Mouse (Mus musculus) kidney, embryonic 15.5 days (tissue): ENCODE measurements at regions not wholly inside any gene's neighbourhood (a gene's known extent, or its start where the extent isn't known, plus 50 kb on each side); places are given as distances from the start of the nearest gene placed in this dataset.

Experiments
- ATAC-seq: fragments of 200-750 bp; cut with Nextera tagmentation; replicated peaks from 2 replicates; pipeline ENCODE4 v1.8.0; 2017; ENCODE audit warnings: moderate TSS enrichment; ENCODE audit not compliant: low FRiP score
- H3K27ac ChIP-seq: fragments of 300-500 bp; sonication (generic); 2 replicates; pipeline ENCODE4 v1.5.1; 2015; ENCODE audit warnings: mild to moderate bottlenecking, inconsistent platforms
- H3K27me3 ChIP-seq: fragments of 300-500 bp; sonication (generic); 2 replicates; pipeline ENCODE4 v1.6.1; 2015; ENCODE audit warnings: inconsistent platforms
- H3K36me3 ChIP-seq: fragments of 300-500 bp; sonication (generic); 2 replicates; pipeline ENCODE4 v1.6.1; 2015; ENCODE audit warnings: inconsistent platforms
- H3K4me1 ChIP-seq: fragments of 300-500 bp; sonication (generic); 2 replicates; pipeline ENCODE4 v1.6.1; 2015; ENCODE audit warnings: inconsistent platforms
- H3K4me2 ChIP-seq: fragments of 300-500 bp; sonication (generic); 2 replicates; pipeline ENCODE4 v1.6.1; 2015; ENCODE audit warnings: moderate library complexity, mild to moderate bottlenecking, inconsistent platforms
- H3K4me3 ChIP-seq: fragments of 300-500 bp; sonication (generic); replicated peaks from 2 replicates; pipeline ENCODE4 v1.5.1; 2015; ENCODE audit warnings: mild to moderate bottlenecking, inconsistent platforms
- H3K9ac ChIP-seq: fragments of 300-500 bp; sonication (generic); 2 replicates; pipeline ENCODE4 v1.6.1; 2015; ENCODE audit warnings: mild to moderate bottlenecking, inconsistent platforms
- H3K9me3 ChIP-seq: fragments of 300-500 bp; sonication (generic); replicated peaks from 2 replicates; pipeline ENCODE4 v1.6.1; 2016; ENCODE audit warnings: inconsistent platforms
- WGBS: fragments of 180-500 bp; shearing (Covaris S2); methylation state at CpG from one replicate; pipeline ENCODE4 v1.1.7; 2015; ENCODE audit warnings: mixed read lengths; 5-methylcytosine and 5-hydroxymethylcytosine counted together

- WGBS: 59% methylated on average over 1 of the region's 1 CpGs
- H3K27ac ChIP-seq: no peak overlapping the region
Observed at GRCm38 (mm10) chrX:19168111-19168510, 313.0 kb downstream of the Tex13c3 start.

GRCm38 (mm10) chrX:19167121-19167853, 313.8 kb downstream of the Tex13c3 start:
- Histone ChIP-seq H3K27me3 (no peaks in the 10 kb centered on the region), H3K36me3 (no peaks in the 10 kb centered on the region), H3K4me1 (no peaks in the 10 kb centered on the region), H3K27ac (peak overlapping the region; percentile 71; the same call in 1 of the 2 replicates), H3K4me2 (peak overlapping the region; percentile 43), H3K4me3 (peak overlapping the region; percentile 32), H3K9ac (no peak overlapping the region), H3K9me3 (no peaks in the 10 kb centered on the region)
- 43% methylated on average over 12 of the region's 12 CpGs for WGBS
- ATAC-seq: peak; percentile 88

More at GRCm38 (mm10) chrX:19168111-19168510, 313.0 kb downstream of the Tex13c3 start:
- Histone ChIP-seq H3K27me3 (no peaks in the 10 kb centered on the region), H3K9ac (no peak overlapping the region), H3K4me1 (no peaks in the 10 kb centered on the region), H3K36me3 (no peaks in the 10 kb centered on the region), H3K4me3 (no peak overlapping the region), H3K4me2 (no peak overlapping the region), H3K9me3 (no peaks in the 10 kb centered on the region)
- no peak for ATAC-seq

- H3K4me3 ChIP-seq: peak overlapping the region; percentile 32
Observed at GRCm38 (mm10) chrX:19165891-19166644, 315.1 kb downstream of the Tex13c3 start.

GRCm38 (mm10) chrX:19164151-19164550, 317.0 kb downstream of the Tex13c3 start:
- 84% methylated on average over 5 of the region's 5 CpGs for WGBS
- no peaks in the 10 kb centered on the region for H3K9me3 ChIP-seq
- H3K4me2 ChIP-seq: no peak overlapping the region
- H3K36me3 ChIP-seq: no peaks in the 10 kb centered on the region
- H3K9ac ChIP-seq: no peak overlapping the region
- ATAC-seq: no peak
- no peaks in the 10 kb centered on the region for H3K27me3 ChIP-seq
- H3K4me3 ChIP-seq: no peak overlapping the region
- no peak overlapping the region for H3K27ac ChIP-seq
- no peaks in the 10 kb centered on the region for H3K4me1 ChIP-seq

More at GRCm38 (mm10) chrX:19165891-19166644, 315.1 kb downstream of the Tex13c3 start:
- 70% methylated on average over 5 of the region's 5 CpGs for WGBS
- H3K4me2 ChIP-seq: peak overlapping the region; percentile 43
- H3K36me3 ChIP-seq: no peaks in the 10 kb centered on the region
- no peaks in the 10 kb centered on the region for H3K9me3 ChIP-seq
- no peak overlapping the region for H3K9ac ChIP-seq
- no peak overlapping the region for H3K27ac ChIP-seq
- H3K4me1 ChIP-seq: no peaks in the 10 kb centered on the region
- no peak for ATAC-seq
- H3K27me3 ChIP-seq: no peaks in the 10 kb centered on the region

GRCm38 (mm10) chrX:19162958-19163357, 318.2 kb downstream of the Tex13c3 start:
- no peak overlapping the region for H3K4me2 ChIP-seq
- no peak for ATAC-seq
- 56% methylated on average over 1 of the region's 1 CpGs for WGBS
- no peak overlapping the region for H3K27ac ChIP-seq
- no peaks in the 10 kb centered on the region for H3K4me1 ChIP-seq
- H3K4me3 ChIP-seq: no peak overlapping the region
- no peaks in the 10 kb centered on the region for H3K9me3 ChIP-seq
- H3K36me3 ChIP-seq: no peaks in the 10 kb centered on the region
- no peaks in the 10 kb centered on the region for H3K27me3 ChIP-seq
- H3K9ac ChIP-seq: no peak overlapping the region

- H3K27me3 ChIP-seq: no peaks in the 10 kb centered on the region
- H3K4me3 ChIP-seq: no peak overlapping the region
- ATAC-seq: no peak
- no peaks in the 10 kb centered on the region for H3K9me3 ChIP-seq
- H3K36me3 ChIP-seq: no peaks in the 10 kb centered on the region
- H3K4me1 ChIP-seq: no peaks in the 10 kb centered on the region
- H3K27ac ChIP-seq: no peak overlapping the region
- H3K9ac ChIP-seq: no peak overlapping the region
- H3K4me2 ChIP-seq: no peak overlapping the region
Observed at GRCm38 (mm10) chrX:19162351-19162750, 318.8 kb downstream of the Tex13c3 start.

GRCm38 (mm10) chrX:19160275-19160930, 320.7 kb downstream of the Tex13c3 start:
- Histone ChIP-seq H3K9ac (no peak overlapping the region), H3K4me1 (no peaks in the 10 kb centered on the region), H3K4me3 (no peak overlapping the region), H3K9me3 (no peaks in the 10 kb centered on the region), H3K27ac (no peak overlapping the region), H3K27me3 (no peaks in the 10 kb centered on the region), H3K4me2 (no peak overlapping the region), H3K36me3 (no peaks in the 10 kb centered on the region)
- ATAC-seq: no peak
- WGBS: 78% methylated on average over 3 of the region's 3 CpGs

GRCm38 (mm10) chrX:19157464-19158203, 323.5 kb downstream of the Tex13c3 start:
- Histone ChIP-seq H3K36me3 (no peaks in the 10 kb centered on the region), H3K4me3 (no peak overlapping the region), H3K4me2 (no peak overlapping the region), H3K27ac (no peak overlapping the region), H3K9me3 (no peaks in the 10 kb centered on the region), H3K9ac (no peak overlapping the region), H3K27me3 (no peaks in the 10 kb centered on the region), H3K4me1 (no peaks in the 10 kb centered on the region)
- 81% methylated on average over 6 of the region's 6 CpGs for WGBS
- ATAC-seq: no peak

GRCm38 (mm10) chrX:19153619-19154018, 327.5 kb downstream of the Tex13c3 start:
- Histone ChIP-seq H3K4me3 (no peak overlapping the region), H3K9me3 (no peaks in the 10 kb centered on the region), H3K4me1 (no peaks in the 10 kb centered on the region), H3K27me3 (no peaks in the 10 kb centered on the region), H3K36me3 (no peaks in the 10 kb centered on the region), H3K27ac (no peak overlapping the region), H3K4me2 (no peak overlapping the region), H3K9ac (no peak overlapping the region)
- WGBS: 91% methylated on average over 2 of the region's 2 CpGs
- ATAC-seq: no peak

- WGBS: 85% methylated on average over 1 of the region's 1 CpGs
- Histone ChIP-seq H3K27me3 (no peaks in the 10 kb centered on the region), H3K27ac (no peak overlapping the region), H3K36me3 (no peaks in the 10 kb centered on the region), H3K4me1 (no peaks in the 10 kb centered on the region), H3K4me2 (no peak overlapping the region), H3K4me3 (no peak overlapping the region), H3K9ac (no peak overlapping the region), H3K9me3 (no peaks in the 10 kb centered on the region)
- no peak for ATAC-seq
Observed at GRCm38 (mm10) chrX:19152170-19152861, 328.8 kb downstream of the Tex13c3 start.

- H3K4me2 ChIP-seq: no peak overlapping the region
- no peak overlapping the region for H3K4me3 ChIP-seq
- no peaks in the 10 kb centered on the region for H3K36me3 ChIP-seq
- H3K27ac ChIP-seq: no peak overlapping the region
- no peaks in the 10 kb centered on the region for H3K4me1 ChIP-seq
- H3K9ac ChIP-seq: no peak overlapping the region
- WGBS: 90% methylated on average over 3 of the region's 3 CpGs
- ATAC-seq: no peak
- H3K9me3 ChIP-seq: no peaks in the 10 kb centered on the region
- H3K27me3 ChIP-seq: no peaks in the 10 kb centered on the region
Observed at GRCm38 (mm10) chrX:19150606-19151005, 330.5 kb downstream of the Tex13c3 start.
